Mouse (Mus musculus): Measurements from ENCODE around the gene Lingo2.

DNA sequence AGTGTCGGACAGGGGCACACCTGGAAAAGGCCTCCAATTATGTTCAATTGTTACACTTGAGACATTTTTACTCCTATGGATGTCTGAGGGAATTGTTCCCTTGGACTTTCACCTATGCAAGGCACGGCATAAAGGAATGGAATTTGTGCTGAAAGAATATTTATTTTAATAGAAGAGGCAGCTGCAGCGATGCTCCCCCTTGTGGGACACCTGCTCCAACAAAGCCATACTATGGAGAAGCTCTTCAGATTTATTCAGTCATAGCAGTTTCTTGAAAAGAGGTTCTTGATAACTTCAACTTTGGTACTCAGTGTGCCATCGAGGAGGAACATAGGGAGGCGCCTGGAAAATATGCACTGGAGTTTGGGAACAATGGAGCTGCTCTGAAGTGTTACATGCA lies 374.7 kb downstream of the Lingo2 start:
- TF ChIP-seq POLR2A (IDR thresholded peaks at IDR 0.05; ENCODE audit: borderline replicate concordance, low read depth, low read length) (no peak), CTCF (IDR thresholded peaks at IDR 0.05; ENCODE audit: low read depth, low read length) (no peak)
